Mouse (Mus musculus) neural tube, embryonic 13.5 days (tissue): ENCODE measurements around the gene Emx1. TPM values are rescaled to one million over a fixed set of nuclear protein-coding genes. Genes with fewer than 3 reads are reported as not detected.

Experiments
- ATAC-seq: fragments of 200-750 bp; cut with Nextera tagmentation; 2 replicates; pipeline ENCODE4 v1.8.0; 2017; ENCODE audit warnings: low read depth, mild to moderate bottlenecking, moderate TSS enrichment, moderate library complexity
- H3K27ac ChIP-seq: fragments of 300-500 bp; sonication (generic); replicated peaks from 2 replicates; pipeline ENCODE4 v1.5.1; 2015; ENCODE audit warnings: moderate library complexity, mild to moderate bottlenecking, inconsistent platforms
- H3K27me3 ChIP-seq: fragments of 300-500 bp; sonication (generic); 2 replicates; pipeline ENCODE4 v1.6.1; 2015; ENCODE audit warnings: mild to moderate bottlenecking, inconsistent platforms
- H3K36me3 ChIP-seq: fragments of 300-500 bp; sonication (generic); 2 replicates; pipeline ENCODE4 v1.6.1; 2015; ENCODE audit warnings: mild to moderate bottlenecking, inconsistent platforms
- H3K4me1 ChIP-seq: fragments of 300-500 bp; sonication (generic); replicated peaks from 2 replicates; pipeline ENCODE4 v1.6.1; 2015; ENCODE audit warnings: inconsistent platforms
- H3K4me2 ChIP-seq: fragments of 300-500 bp; sonication (generic); 2 replicates; pipeline ENCODE4 v1.6.1; 2015; ENCODE audit warnings: inconsistent platforms, mild to moderate bottlenecking, moderate library complexity
- H3K4me3 ChIP-seq: fragments of 300-500 bp; sonication (generic); 2 replicates; pipeline ENCODE4 v1.5.1; 2015; ENCODE audit warnings: mild to moderate bottlenecking, inconsistent platforms
- H3K9ac ChIP-seq: fragments of 300-500 bp; sonication (generic); 2 replicates; pipeline ENCODE4 v1.6.1; 2015; ENCODE audit warnings: moderate library complexity, mild to moderate bottlenecking, inconsistent platforms
- H3K9me3 ChIP-seq: fragments of 300-500 bp; sonication (generic); 2 replicates; pipeline ENCODE4 v1.6.1; 2016; ENCODE audit warnings: inconsistent platforms
- WGBS: fragments of 180-500 bp; shearing (Covaris S2); methylation state at CpG from one replicate; pipeline ENCODE4 v1.1.7; 2015; 5-methylcytosine and 5-hydroxymethylcytosine counted together
- polyA plus RNA-seq: library from polyadenylated mRNA; unstranded; fragments of >200 nt; fragmentation: Nextera tagmentation; extraction: Ambion mirVana; gene quantifications from 2 replicates; pipeline ENCODE4 v1.2.1, GENCODE M21; 2015

Gene Emx1
- polyA plus RNA-seq, 1 experiment from 2014 or later, result not detected

GRCm38 (mm10) chr6:85237595-85238337, 50.5 kb downstream of the Emx1 start:
- WGBS, result 55% methylated on average over 10 of the region's 10 CpGs
- Histone ChIP-seq H3K27me3 (no peaks in the 10 kb centered on the region), H3K36me3 (no peaks in the 10 kb centered on the region)

GRCm38 (mm10) chr6:85239044-85239489, 51.8 kb downstream of the Emx1 start:
- 0 out of 2 replicates have a peak overlapping the region, but pooled peaks have one; percentile 18 for H3K4me2 ChIP-seq
- no peaks in the 10 kb centered on the region for H3K27me3 ChIP-seq
- H3K9ac ChIP-seq, result no peak overlapping the region
- H3K4me3 ChIP-seq, result no peak overlapping the region
- no peak overlapping the region for H3K27ac ChIP-seq
- peaks cover 12% of the 10 kb centered on the region; the same call in 1 of the 2 replicates for H3K4me1 ChIP-seq
- 10% methylated on average over 4 of the region's 4 CpGs for WGBS
- peak; percentile 30; the same call in 1 of the 2 replicates for ATAC-seq
- H3K9me3 ChIP-seq, result no peaks in the 10 kb centered on the region
- H3K36me3 ChIP-seq, result no peaks in the 10 kb centered on the region

More at GRCm38 (mm10) chr6:85237595-85238337, 50.5 kb downstream of the Emx1 start:
- Histone ChIP-seq H3K9me3 (no peaks in the 10 kb centered on the region), H3K9ac (no peak overlapping the region), H3K4me3 (no peak overlapping the region), H3K4me1 (peaks cover 12% of the 10 kb centered on the region; the same call in 1 of the 2 replicates), H3K4me2 (no peak overlapping the region), H3K27ac (no peak overlapping the region)
- ATAC-seq, result no peak

- H3K4me3 ChIP-seq, result no peak overlapping the region
- H3K9me3 ChIP-seq, result no peaks in the 10 kb centered on the region
- H3K36me3 ChIP-seq, result 0 out of 2 replicates have a peak, but pooled peaks cover 6% of the 10 kb centered on the region
- 79% methylated on average over 9 of the region's 9 CpGs for WGBS
- H3K4me2 ChIP-seq, result no peak overlapping the region
- H3K27me3 ChIP-seq, result no peaks in the 10 kb centered on the region
- H3K4me1 ChIP-seq, result peaks cover 20% of the 10 kb centered on the region
- ATAC-seq, result no peak
- no peak overlapping the region for H3K9ac ChIP-seq
- H3K27ac ChIP-seq, result no peak overlapping the region
These were observed 62.6 kb downstream of the Emx1 start for GRCm38 (mm10) chr6:85249821-85250220.

DNA sequence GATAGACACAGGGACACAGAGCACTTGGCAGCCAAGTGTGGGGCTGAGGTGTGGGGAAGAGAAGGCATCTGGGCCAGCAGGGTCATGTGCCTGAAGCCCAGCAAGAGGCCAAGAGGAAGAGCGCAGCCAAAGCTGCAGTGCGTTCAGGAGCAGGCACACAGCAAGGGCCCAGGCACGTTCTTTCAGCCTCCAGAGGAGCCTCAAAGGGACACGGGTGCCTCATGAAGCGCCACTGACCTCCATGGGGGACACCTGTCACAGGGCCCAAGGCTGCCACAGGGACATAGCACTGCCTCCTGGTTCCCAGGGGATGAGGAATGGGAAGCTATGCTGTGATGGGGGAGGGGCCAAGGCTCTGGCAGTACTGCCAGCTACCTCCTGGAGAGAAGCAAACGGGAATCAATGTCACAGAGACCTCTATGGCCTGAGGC, 63.6 kb downstream of the Emx1 start:
- H3K9me3 ChIP-seq, result no peaks in the 10 kb centered on the region
- WGBS, result 41% methylated on average over 6 of the region's 6 CpGs
- peaks cover 20% of the 10 kb centered on the region for H3K4me1 ChIP-seq

DNA sequence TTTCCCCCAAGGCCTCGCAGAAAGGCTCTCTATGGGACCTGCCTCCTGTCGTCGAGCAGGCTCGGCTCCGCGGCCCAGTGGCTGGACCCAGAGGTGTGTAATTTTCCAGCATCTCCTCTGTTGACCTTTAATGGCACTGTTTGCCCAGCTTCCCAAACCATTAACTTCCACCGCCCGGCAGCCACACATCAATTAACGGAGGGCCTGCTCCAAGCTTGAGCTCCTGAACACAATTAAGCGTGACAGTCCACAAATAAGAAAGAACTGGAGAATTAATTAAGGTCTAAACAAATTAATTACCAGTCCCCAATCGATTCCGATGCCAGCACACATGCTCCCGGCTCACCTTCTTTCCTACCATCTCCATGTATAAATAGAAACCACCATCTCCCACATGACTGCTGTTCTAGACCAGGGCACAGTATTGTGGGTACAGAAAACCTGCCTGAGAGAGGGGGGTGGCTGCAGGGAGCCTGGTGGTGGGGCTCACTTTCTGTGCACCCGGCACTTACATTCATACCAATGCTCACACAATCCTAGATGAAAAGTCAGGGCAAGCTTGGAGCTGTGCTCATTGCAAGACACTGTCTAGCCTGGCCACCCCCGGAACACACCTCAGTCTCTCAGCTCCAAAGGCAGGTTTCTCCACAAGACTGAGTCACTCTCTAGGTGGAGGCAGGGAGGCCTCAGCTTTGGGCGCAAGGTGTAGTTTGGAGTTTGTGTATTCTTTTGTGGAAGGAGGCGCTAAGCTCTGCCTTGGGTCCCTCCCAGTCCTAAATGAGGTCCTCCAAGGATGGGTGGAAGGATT, 65.2 kb downstream of the Emx1 start:
- peak; percentile 37; the same call in 1 of the 2 replicates for ATAC-seq
- Histone ChIP-seq H3K27ac (no peak overlapping the region), H3K4me1 (peaks cover 20% of the 10 kb centered on the region), H3K36me3 (no peaks in the 10 kb centered on the region), H3K4me2 (no peak overlapping the region), H3K9me3 (no peaks in the 10 kb centered on the region), H3K9ac (no peak overlapping the region), H3K4me3 (no peak overlapping the region), H3K27me3 (0 out of 2 replicates have a peak, but pooled peaks cover 3% of the 10 kb centered on the region)
- 54% methylated on average over 17 of the region's 17 CpGs for WGBS

More for the DNA sequence above, 63.6 kb downstream of the Emx1 start:
- no peak overlapping the region for H3K27ac ChIP-seq
- H3K36me3 ChIP-seq, result no peaks in the 10 kb centered on the region
- H3K27me3 ChIP-seq, result no peaks in the 10 kb centered on the region
- H3K4me2 ChIP-seq, result no peak overlapping the region
- no peak overlapping the region for H3K4me3 ChIP-seq
- ATAC-seq, result no peak
- no peak overlapping the region for H3K9ac ChIP-seq

DNA sequence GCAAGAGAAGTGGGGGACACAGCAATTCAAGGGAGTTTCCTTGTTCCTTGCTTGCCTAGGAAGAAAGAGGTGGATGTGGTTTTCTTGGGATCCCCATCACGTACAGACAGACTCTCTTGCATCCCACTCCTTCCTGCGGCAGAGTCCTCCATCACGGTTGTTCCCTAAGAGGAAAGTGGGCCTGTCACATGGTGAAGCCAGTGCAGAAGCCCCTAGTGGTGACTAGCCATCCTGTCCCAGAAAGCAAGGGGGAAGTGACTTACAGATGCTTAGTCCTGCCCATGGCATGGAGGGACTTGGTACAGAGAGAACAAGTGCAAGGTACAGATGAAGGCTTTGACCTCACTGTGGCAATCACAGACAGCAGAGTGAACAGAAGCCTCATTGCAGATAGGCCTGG, 66.0 kb downstream of the Emx1 start:
- no peak overlapping the region for H3K27ac ChIP-seq
- no peaks in the 10 kb centered on the region for H3K36me3 ChIP-seq
- ATAC-seq, result no peak
- H3K4me1 ChIP-seq, result peaks cover 21% of the 10 kb centered on the region
- no peak overlapping the region for H3K4me2 ChIP-seq
- H3K4me3 ChIP-seq, result no peak overlapping the region
- no peak overlapping the region for H3K9ac ChIP-seq
- H3K9me3 ChIP-seq, result no peaks in the 10 kb centered on the region
- WGBS, result 68% methylated on average over 3 of the region's 3 CpGs
- 0 out of 2 replicates have a peak, but pooled peaks cover 5% of the 10 kb centered on the region for H3K27me3 ChIP-seq

Other genes starting within 250 kb of the Emx1 start
- 41.4 and 46.8 TPM in 2 replicates for gene Exoc6b, start 117.9 kb upstream of the Emx1 start, polyA plus RNA-seq
- gene Spr, start 49.7 kb upstream of the Emx1 start, polyA plus RNA-seq, result 23.8 and 25.0 TPM in 2 replicates
- 11.8 and 15.8 TPM in 2 replicates for gene Sfxn5, start 146.0 kb downstream of the Emx1 start, polyA plus RNA-seq
- 13.2 and 15.1 TPM in 2 replicates for gene Rab11fip5, start 187.2 kb downstream of the Emx1 start, polyA plus RNA-seq
- not detected in 2 replicates for gene Noto, start 236.4 kb downstream of the Emx1 start, polyA plus RNA-seq
- 54.0 and 61.6 TPM in 2 replicates for gene Smyd5, start 244.6 kb downstream of the Emx1 start, polyA plus RNA-seq